Mouse (Mus musculus) layer of hippocampus, postnatal 14 days (tissue): Measurements from ENCODE around the gene Cant1. TPM values are rescaled to one million over a fixed set of nuclear protein-coding genes. Genes with fewer than 3 reads are reported as not detected.

Experiments used
- DNase-seq, 2 experiments: peaks; one replicate each; pipeline ENCODE4 v3.0.0; 2021 to 2022; ENCODE audit warnings: low spot score in 2 of 2, mixed read lengths in 1 of 2
- total RNA-seq, 2 experiments: library from RNA; stranded (reverse); gene quantifications; 2 replicates each; pipeline ENCODE4 v1.2.3; 2021

The Cant1 gene
- total RNA-seq, 2 experiments from 2014 or later = 37.0 to 40.6 TPM

GRCm38 (mm10) chr11:118375881-118376280 lies 43.0 kb downstream of the Cant1 start:
- DNase-seq = no peak

GRCm38 (mm10) chr11:118375461-118375860 lies 43.4 kb downstream of the Cant1 start:
- DNase-seq = no peak

DNA sequence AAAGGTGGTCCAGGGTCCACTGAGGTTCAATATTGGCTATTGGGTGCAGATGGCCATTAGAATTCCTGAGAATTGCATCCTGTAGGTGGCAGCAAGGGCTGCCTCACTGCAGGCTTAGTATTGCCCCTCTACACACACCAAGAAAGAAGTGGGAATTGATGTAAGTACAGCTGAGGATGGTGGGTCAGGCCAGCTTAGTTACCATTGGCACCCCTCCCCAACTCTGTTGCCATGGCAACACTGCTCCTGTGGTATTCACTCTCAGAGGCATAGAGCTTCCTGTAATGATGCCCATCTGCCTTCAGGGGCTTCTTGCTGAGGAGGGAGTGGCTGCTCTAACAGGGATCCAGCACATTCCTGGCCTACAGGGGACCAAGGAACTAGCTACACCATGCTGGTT lies 43.9 kb downstream of the Cant1 start:
- DNase-seq = no peak

DNA sequence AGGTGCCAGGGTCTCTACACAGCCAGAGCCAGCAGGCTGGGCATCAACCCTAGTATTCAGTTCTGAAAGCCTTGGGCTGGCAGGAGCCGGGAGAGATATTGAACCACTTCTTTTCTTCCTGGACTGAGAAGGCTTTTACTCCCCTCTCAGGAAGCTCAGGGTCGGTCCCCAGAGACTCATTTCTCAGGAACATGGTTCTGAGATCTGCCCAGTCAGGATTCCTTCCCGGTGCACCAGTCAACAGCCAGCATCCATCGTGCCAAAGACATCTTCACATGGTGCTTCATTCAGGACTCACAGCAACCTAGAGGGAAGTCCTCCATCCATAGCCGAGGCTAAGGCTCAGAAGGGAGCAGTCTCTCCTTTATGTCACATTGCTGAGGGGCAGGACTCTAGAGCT lies 44.4 kb downstream of the Cant1 start:
- DNase-seq = no peak

DNA sequence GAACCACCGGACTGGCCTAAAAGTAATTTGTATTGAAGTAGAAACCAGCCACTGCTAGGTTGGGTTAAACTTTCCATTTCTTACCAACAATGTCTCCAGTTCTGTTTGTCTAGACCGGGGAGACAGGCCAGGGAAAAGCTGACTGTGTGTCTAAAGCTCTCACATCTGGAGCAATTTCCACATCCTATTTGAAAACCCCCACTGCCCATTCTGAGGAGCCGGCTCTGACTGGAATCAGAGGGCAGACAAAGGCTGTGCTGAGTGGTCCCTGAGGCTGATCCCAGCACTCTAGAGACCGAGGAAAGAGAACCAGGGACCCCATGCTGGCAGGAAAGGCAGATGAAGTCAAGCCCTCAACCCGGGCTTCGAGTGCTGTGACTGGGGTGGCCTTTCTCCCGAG lies 46.2 kb downstream of the Cant1 start:
- no peak for DNase-seq

DNA sequence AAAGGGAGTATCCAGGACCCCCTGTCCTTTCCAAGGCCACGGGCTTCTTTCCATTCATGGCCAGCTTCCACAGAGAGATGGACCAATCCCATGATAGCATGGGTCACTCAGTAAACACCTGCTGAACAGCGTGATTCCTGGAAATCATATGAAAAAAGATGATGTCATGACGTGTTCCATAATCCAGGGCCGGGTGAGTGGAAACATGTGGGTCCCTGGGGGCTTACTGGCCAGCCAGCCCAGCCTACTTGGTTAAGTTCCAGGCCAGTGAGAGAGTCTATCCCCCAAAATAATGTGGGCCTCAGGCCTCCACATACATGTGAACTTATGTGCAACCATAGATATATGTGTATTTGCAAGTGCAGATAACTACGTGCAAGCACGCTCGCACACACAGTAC lies 47.0 kb downstream of the Cant1 start:
- no peak for DNase-seq

GRCm38 (mm10) chr11:118369657-118370056 lies 49.2 kb downstream of the Cant1 start:
- no peak for DNase-seq

DNA sequence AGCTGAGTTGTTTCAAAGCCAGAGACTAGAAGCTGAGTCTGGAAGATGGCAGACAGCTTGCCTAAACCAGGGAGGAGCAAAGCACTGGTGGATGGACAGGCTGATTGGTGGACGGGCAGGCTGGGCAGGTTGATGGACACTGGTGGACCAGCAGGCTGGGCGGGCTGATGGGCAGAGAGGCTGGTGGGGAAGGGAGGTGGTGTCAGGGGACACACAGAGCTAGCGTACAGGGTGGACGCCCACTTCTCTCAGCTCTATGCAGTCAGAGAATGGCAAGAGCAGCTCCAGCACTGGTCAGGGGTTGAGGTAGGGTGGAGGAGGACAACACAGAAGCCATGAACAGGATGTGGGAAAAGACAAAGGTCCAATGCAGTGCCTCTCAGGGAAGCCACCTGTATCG lies 49.6 kb downstream of the Cant1 start:
- DNase-seq = no peak

DNA sequence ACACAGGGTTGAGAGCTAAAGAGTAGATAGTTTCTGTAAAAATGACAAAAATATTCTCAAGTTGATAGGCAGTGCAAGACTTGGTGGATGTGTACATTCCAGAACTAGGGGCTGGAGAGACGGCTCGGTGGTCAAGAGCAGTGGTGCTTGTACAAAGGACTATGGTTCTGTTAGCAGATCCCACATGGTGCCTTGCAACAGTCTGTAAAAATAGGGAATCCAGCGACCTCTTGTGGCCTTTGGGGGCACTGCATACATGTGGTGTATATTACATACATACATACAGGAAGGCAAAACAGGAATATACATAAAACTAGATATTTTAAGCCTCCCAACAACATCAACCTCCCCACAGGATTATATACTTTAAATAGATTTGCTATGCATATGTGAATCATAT lies 50.6 kb downstream of the Cant1 start:
- DNase-seq = no peak

DNA sequence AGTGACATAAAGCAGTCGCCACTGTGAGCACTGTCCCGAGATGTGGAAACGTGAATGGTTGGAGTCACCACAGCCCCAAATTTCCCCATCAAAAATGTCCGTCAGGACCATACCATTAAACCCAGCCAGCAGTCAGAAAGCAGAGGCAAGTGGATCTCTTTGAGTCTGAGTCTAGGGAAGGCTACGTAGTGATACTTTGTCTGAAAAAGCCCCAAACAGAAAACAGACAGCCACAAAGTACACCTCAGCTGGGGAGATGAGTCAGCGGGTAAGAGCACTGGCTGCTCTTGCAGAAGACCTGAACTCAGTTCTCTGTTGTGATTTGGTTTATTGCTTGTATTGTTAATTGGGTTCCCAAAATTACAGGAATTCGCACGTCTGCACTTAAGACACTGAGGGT lies 52.3 kb downstream of the Cant1 start:
- no peak for DNase-seq

GRCm38 (mm10) chr11:118366108-118366507 lies 52.8 kb downstream of the Cant1 start:
- DNase-seq = no peak

DNA sequence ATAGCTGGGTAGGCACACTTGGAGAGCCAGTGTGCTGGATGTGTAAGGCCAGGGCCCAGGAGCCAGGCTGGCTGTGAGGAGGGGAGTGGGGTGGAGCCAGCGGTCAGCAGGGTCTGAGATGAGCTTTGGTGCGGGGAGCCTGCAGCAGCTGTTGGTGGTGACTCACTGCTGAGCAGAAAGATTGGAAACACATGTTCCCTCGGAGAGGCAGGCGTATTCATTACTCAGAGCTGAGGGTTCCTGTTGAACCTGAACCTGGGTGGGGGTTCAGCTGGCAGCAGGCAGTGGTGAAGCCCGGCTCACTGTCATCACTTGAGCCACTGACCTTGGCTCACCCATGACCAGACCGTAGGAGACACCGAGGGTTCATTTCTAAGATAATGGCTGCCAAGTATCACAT lies 53.7 kb downstream of the Cant1 start:
- no peak for DNase-seq

DNA sequence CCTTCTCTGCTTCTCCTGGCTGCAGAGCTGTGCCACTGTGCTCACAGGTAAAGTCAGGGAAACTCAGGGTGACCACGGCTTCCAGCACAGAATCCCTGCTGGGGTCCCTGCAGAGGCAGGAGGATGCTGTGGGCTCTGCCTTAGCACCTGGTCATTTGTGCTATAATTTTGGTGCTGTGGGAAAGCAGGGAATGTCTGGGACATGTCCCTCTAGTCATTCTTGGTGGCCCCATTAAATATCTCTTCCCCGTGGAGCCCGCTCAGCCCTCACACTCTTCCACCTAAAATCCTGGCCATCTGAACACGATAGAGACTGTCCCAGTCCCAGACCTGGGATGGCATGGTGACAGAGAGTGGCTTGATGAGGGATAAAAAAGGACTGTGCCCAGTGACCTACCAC lies 54.9 kb downstream of the Cant1 start:
- DNase-seq = no peak

GRCm38 (mm10) chr11:118362971-118363518 lies 55.8 kb downstream of the Cant1 start:
- no peak for DNase-seq

GRCm38 (mm10) chr11:118362501-118362900 lies 56.4 kb downstream of the Cant1 start:
- no peak for DNase-seq

GRCm38 (mm10) chr11:118360907-118361341 lies 58.0 kb downstream of the Cant1 start:
- DNase-seq = no peak

DNA sequence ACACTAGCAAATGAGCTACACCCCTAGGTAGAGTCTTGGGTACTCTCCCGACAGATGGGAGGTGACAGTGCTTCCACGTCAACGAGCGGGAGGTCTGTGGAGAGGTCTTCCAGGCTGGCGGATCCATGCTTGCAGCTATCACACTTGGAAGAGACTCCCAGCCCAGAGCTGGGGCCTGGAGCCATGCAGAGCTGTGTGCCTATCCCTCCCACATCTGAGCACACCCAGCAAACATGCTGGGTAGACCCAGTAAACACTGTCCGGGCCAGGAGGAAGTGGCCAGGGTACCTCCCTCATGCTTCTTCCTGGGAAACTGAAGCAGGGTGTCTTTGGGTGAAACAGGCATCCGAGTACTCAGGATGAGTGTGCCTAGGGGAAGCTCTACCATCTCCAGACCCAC lies 58.4 kb downstream of the Cant1 start:
- DNase-seq = no peak

Other genes starting within 250 kb of the Cant1 start
- gene Cyth1, start 170.5 kb downstream of the Cant1 start, total RNA-seq = 10 to 100 TPM; 72.0 to 75.0 TPM
- gene Usp36, start 128.8 kb downstream of the Cant1 start, total RNA-seq = 10 to 100 TPM; 22.9 to 26.0 TPM
- 1 to 10 TPM; 1.0 to 1.6 TPM for gene Cep295nl, start 76.6 kb downstream of the Cant1 start, total RNA-seq
- 100 to 1,000 TPM; 266 to 270 TPM for gene Timp2, start 63.3 kb downstream of the Cant1 start, total RNA-seq
- 10 to 100 TPM; 11.1 to 14.4 TPM for gene Lgals3bp, start 17.0 kb downstream of the Cant1 start, total RNA-seq
- 1 to 10 TPM; 3.9 to 5.3 TPM for gene C1qtnf1, start 9.1 kb upstream of the Cant1 start, total RNA-seq
- 10 to 100 TPM; 14.7 to 18.4 TPM for gene Engase, start 57.7 kb upstream of the Cant1 start, total RNA-seq